Mouse (Mus musculus) neural tube, embryonic 14.5 days (tissue): ENCODE measurements at regions not wholly inside any gene's neighbourhood (a gene's known extent, or its start where the extent isn't known, plus 50 kb on each side); places are given as distances from the start of the nearest gene placed in this dataset.

Experiments used
- ATAC-seq: fragments of 200-750 bp; cut with Nextera tagmentation; 2 replicates; pipeline ENCODE4 v1.8.0; 2017; ENCODE audit warnings: low read depth, mild to moderate bottlenecking, moderate TSS enrichment, moderate library complexity
- H3K27ac ChIP-seq: fragments of 300-500 bp; sonication (generic); 2 replicates; pipeline ENCODE4 v1.5.1; 2014; ENCODE audit warnings: low read depth, mild to moderate bottlenecking, control low read depth, low read length, moderate library complexity, mixed read lengths
- H3K27me3 ChIP-seq: fragments of 300-500 bp; sonication (generic); 2 replicates; pipeline ENCODE4 v1.6.1; 2014; ENCODE audit warnings: low read length; ENCODE audit not compliant: control insufficient read depth, insufficient read depth
- H3K36me3 ChIP-seq: fragments of 300-500 bp; sonication (generic); 2 replicates; pipeline ENCODE4 v1.6.1; 2014; ENCODE audit warnings: low read length, mixed read lengths; ENCODE audit not compliant: control insufficient read depth, insufficient read depth
- H3K4me1 ChIP-seq: fragments of 300-500 bp; sonication (generic); 2 replicates; pipeline ENCODE4 v1.6.1; 2014; ENCODE audit warnings: low read length; ENCODE audit not compliant: control insufficient read depth, insufficient read depth
- H3K4me2 ChIP-seq: fragments of 300-500 bp; sonication (generic); 2 replicates; pipeline ENCODE4 v1.6.1; 2014; ENCODE audit warnings: mild to moderate bottlenecking, low read depth, low read length, control low read depth
- H3K4me3 ChIP-seq: fragments of 300-500 bp; sonication (generic); 2 replicates; pipeline ENCODE4 v1.5.1; 2014; ENCODE audit warnings: low read depth, low read length, control low read depth, mixed read lengths
- H3K9ac ChIP-seq: fragments of 300-500 bp; sonication (generic); replicated peaks from 2 replicates; pipeline ENCODE4 v1.6.1; 2014; ENCODE audit warnings: low read depth, mild to moderate bottlenecking, control low read depth, low read length, mixed read lengths
- H3K9me3 ChIP-seq: fragments of 300-500 bp; sonication (generic); 2 replicates; pipeline ENCODE4 v1.6.1; 2016; ENCODE audit warnings: low read length; ENCODE audit not compliant: control insufficient read depth
- WGBS: fragments of 180-500 bp; shearing (Covaris S2); extraction: QIAGEN DNeasy Blood & Tissue Kit; methylation state at CpG from one replicate; pipeline ENCODE4 v1.1.7; 2014; 5-methylcytosine and 5-hydroxymethylcytosine counted together

DNA sequence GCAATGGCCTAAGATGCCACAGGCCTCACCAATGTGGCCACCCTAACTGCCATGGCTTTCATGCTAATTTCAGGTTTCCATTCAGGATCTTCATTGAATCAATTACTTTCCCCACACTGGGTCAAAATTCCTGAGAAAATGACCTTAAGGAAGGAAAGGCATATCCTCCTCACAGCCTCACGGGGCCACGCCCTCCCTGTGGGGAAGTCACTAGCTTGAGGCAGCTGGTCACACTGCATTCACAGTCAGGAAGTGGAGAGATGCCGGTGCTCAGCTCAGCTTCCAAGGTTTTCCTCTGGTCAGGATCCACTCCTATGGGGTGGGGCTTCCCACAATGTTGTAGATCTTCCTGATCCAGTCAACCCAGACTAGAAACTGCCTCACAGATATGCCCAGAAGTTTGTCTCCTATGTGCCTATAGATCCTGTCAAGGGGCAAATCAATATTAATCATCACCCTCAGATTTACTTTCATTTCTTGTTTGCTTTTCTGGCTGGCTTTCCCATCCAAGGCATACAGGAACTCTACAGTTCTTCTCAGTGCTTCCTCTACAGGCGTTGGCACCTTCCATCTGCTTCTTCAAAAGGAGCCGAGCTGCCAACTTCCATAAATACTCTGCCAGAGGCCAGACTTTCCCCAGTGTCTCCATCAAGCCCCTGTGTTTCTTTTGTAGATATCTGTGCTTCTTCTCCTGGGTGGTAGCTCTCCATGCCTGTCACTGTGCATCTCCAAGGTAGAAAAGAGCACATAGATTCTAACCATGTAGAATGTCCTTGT lies 273.2 kb upstream of the Thsd7b start:
- H3K36me3 ChIP-seq = no peaks in the 10 kb centered on the region
- H3K27me3 ChIP-seq = no peaks in the 10 kb centered on the region
- H3K9ac ChIP-seq = no peak overlapping the region
- no peak overlapping the region for H3K27ac ChIP-seq
- H3K4me2 ChIP-seq = no peak overlapping the region
- H3K4me1 ChIP-seq = no peaks in the 10 kb centered on the region
- 79% methylated on average over 5 of the region's 5 CpGs for WGBS
- no peak overlapping the region for H3K4me3 ChIP-seq
- ATAC-seq = no peak
- H3K9me3 ChIP-seq = no peaks in the 10 kb centered on the region

DNA sequence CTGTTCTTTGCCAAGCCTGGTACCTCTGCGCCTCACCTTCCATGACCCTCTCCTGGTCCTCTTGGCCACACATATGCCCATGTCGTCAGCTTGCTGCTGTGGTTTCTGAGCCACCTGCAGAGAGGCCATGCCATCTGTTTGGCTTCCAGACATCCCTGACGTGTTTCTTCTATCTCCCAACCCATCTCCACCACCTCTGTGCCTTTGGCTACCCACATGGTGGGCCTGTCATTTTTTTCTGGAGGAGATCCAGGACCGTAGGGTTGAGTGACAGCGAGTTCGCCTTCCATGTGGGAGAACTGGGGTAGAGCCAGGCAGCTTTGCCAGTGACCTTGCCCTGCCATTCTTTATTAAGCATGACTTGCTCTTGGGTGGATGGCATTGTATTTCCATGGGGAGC lies 278.4 kb upstream of the Thsd7b start:
- Histone ChIP-seq H3K9me3 (no peaks in the 10 kb centered on the region), H3K36me3 (no peaks in the 10 kb centered on the region), H3K4me1 (no peaks in the 10 kb centered on the region), H3K9ac (no peak overlapping the region), H3K27ac (no peak overlapping the region), H3K4me2 (no peak overlapping the region), H3K4me3 (no peak overlapping the region), H3K27me3 (no peaks in the 10 kb centered on the region)
- no peak for ATAC-seq
- 79% methylated on average over 6 of the region's 6 CpGs for WGBS

DNA sequence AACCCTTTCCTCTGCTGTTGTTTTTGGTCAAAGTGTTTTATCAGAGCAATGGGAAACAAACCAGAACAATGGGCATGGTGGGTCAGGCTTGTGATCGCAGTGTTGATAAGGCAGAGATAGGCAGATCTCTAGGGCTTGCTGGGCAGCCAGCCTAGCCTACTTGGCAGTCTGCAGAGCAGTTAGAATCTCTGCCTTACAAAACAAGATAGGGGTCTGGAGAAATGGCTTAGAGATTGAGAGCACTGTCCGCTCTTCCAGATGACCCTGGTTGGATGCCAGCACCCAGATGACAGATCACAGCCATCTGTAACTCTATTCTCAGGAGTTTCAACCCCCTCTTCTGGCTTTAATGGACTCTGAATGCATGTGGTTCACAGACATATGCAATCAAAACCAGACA lies 289.7 kb upstream of the Thsd7b start:
- Histone ChIP-seq H3K9me3 (no peaks in the 10 kb centered on the region), H3K36me3 (no peaks in the 10 kb centered on the region), H3K27ac (no peak overlapping the region), H3K4me1 (no peaks in the 10 kb centered on the region), H3K9ac (no peak overlapping the region), H3K4me3 (no peak overlapping the region), H3K4me2 (no peak overlapping the region), H3K27me3 (no peaks in the 10 kb centered on the region)
- ATAC-seq = no peak
- 89% methylated on average over 2 of the region's 2 CpGs for WGBS

DNA sequence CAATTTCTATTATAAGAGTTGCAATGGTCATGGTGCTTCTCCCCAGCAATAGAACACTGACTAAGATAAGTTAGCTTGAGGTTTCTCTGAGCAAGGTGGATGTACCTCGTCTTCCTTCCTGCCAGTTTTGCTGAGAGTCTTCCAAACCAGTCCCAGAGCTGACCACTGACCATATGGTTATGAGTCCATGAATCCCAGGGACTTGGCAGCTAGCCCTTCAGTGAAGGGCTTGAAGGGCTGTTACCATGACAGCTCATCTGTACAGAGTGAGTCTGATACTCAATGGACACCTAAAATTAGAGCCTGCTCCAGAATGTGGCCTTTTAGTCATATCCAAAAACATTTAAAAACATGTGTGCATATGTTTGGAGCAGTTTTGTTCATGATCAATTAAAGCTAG lies 297.5 kb upstream of the Thsd7b start:
- Histone ChIP-seq H3K4me3 (no peak overlapping the region), H3K27me3 (no peaks in the 10 kb centered on the region), H3K36me3 (no peaks in the 10 kb centered on the region), H3K9me3 (no peaks in the 10 kb centered on the region), H3K27ac (no peak overlapping the region), H3K9ac (no peak overlapping the region), H3K4me1 (no peaks in the 10 kb centered on the region), H3K4me2 (no peak overlapping the region)
- ATAC-seq = no peak
- 77% methylated on average over 1 of the region's 1 CpGs for WGBS

DNA sequence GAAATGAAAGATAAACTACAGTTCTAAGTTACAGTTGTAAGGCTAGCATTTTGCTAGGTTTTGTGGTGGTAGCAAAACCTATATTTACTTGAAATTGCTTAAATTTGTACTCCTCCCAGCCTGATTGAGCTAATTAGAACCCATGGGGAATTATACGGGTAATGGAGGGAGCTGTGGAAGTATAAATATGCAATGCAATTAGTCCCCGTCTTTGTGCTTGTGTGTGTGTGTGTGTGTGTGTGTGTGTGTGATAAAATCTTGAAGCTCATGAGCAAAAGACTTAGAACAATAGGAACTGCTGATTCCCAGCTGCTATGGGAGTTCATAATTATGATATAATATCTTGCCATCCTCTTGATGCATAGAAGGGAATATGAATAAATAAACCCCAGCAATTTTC lies 321.7 kb upstream of the Thsd7b start:
- 55% methylated on average over 2 of the region's 2 CpGs for whole genome bisulfite sequencing
- Histone ChIP-seq H3K27ac (no peak overlapping the region), H3K4me2 (no peak overlapping the region), H3K9ac (no peak overlapping the region), H3K36me3 (no peaks in the 10 kb centered on the region), H3K4me1 (no peaks in the 10 kb centered on the region), H3K4me3 (no peak overlapping the region), H3K9me3 (no peaks in the 10 kb centered on the region), H3K27me3 (no peaks in the 10 kb centered on the region)
- no peak for ATAC-seq

DNA sequence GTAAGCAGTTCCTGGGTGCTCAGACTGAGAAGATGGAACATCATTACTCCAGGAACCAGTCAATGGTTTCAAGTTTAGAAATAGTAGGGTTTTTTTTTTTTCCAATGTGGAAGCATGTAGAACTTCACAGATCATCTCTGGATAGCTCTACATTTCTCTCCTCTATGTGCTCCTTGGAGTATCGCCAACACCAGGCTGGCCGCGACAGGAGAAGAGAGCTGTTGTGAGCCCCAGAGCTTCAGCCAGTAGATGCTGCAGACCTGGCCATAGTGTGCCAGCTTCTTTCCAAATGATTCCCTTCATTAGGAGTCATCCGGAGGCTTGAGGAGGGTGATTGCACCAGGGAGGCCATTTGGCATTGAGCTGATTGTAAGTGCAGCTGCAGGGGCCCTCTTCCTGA lies 322.6 kb upstream of the Thsd7b start:
- Histone ChIP-seq H3K4me2 (no peak overlapping the region), H3K27ac (no peak overlapping the region), H3K36me3 (no peaks in the 10 kb centered on the region), H3K9ac (no peak overlapping the region), H3K27me3 (no peaks in the 10 kb centered on the region), H3K9me3 (no peaks in the 10 kb centered on the region), H3K4me3 (no peak overlapping the region), H3K4me1 (no peaks in the 10 kb centered on the region)
- no peak for ATAC-seq
- 73% methylated on average over 4 of the region's 4 CpGs for WGBS

DNA sequence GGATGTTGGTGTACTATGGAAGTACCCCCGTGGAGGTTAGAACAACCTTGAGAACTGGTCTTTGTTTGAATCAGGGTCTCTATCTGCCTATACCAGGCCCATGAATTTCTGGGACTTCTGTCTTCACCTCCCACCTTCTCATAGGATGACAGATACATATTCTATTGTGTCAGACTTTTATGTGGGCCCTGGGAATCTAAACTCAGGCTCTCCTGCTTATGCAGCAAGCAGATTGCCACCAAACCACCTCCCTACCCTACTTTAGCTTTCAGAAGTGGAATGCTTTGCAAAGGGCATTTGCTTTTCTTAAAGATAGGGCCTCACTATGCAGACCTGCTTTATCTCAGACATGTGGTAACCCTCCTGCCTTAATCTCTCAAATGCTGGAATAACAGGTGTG lies 322.7 kb upstream of the Cxcr4 start:
- Histone ChIP-seq H3K9ac (no peak overlapping the region), H3K9me3 (no peaks in the 10 kb centered on the region), H3K4me2 (no peak overlapping the region), H3K4me1 (no peaks in the 10 kb centered on the region), H3K36me3 (no peaks in the 10 kb centered on the region), H3K27me3 (no peaks in the 10 kb centered on the region), H3K4me3 (no peak overlapping the region), H3K27ac (no peak overlapping the region)
- ATAC-seq = no peak
- WGBS = 91% methylated on average over 1 of the region's 1 CpGs

DNA sequence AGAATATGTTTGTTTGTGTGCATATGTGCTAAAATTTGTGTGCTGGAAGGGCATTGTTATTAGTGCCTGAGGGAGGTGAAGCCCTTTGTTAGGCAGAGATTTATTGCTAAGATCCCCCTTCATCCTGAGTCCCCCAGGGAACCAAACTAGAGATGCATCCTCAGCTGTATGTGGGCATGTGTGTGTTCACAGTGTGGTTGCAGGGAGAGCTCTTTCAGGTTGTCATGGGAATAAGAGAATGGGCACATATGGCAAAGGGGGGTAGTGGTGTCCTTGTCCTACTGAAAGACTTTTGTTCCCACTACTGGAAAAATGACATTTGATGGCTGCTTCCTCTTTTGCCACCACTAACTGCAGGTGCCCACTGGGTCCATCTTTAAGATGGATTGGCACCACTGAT lies 320.4 kb upstream of the Cxcr4 start:
- Histone ChIP-seq H3K9ac (no peak overlapping the region), H3K4me1 (no peaks in the 10 kb centered on the region)
- ATAC-seq = peak; percentile 45; the same call in 1 of the 2 replicates

DNA sequence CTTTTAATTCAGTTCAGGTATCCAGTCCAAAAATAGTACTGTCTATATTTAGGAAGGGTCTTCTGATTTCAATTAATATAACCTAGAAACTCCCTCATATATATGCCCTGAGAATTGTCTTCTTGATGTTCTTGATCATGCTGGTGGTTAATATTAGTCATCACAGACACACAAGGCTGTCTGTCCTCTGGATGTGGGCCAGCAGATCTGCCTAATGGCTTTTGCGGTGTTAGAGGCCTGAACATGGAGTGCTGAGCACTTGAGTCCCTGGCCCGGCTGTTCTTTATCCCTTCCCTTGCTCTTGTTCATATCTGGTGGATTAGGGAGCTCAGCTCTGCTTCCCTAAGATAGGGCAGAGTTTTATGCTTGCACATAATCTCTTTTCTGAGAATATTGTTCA lies 315.5 kb upstream of the Cxcr4 start:
- Histone ChIP-seq H3K27ac (no peak overlapping the region), H3K27me3 (no peaks in the 10 kb centered on the region), H3K4me2 (no peak overlapping the region), H3K4me3 (no peak overlapping the region), H3K9me3 (no peaks in the 10 kb centered on the region), H3K9ac (no peak overlapping the region), H3K4me1 (no peaks in the 10 kb centered on the region), H3K36me3 (no peaks in the 10 kb centered on the region)
- no peak for ATAC-seq
- 89% methylated on average over 2 of the region's 2 CpGs for WGBS

More for the DNA sequence above, 320.4 kb upstream of the Cxcr4 start:
- no peak overlapping the region for H3K4me2 ChIP-seq
- H3K36me3 ChIP-seq = no peaks in the 10 kb centered on the region
- H3K27me3 ChIP-seq = no peaks in the 10 kb centered on the region
- H3K9me3 ChIP-seq = no peaks in the 10 kb centered on the region
- no peak overlapping the region for H3K4me3 ChIP-seq
- H3K27ac ChIP-seq = no peak overlapping the region
